Mouse (Mus musculus) adrenal gland, adult 10 weeks (tissue): ENCODE data around the gene Cnep1r1. TPM values are rescaled to one million over a fixed set of nuclear protein-coding genes. Genes with fewer than 3 reads are reported as not detected.

Experiments
- polyA plus RNA-seq: library from polyadenylated mRNA; stranded (reverse); fragments of 350-450 nt; fragmentation: Illumina TruSeq; extraction: RNeasy Lipid Tissue Mini Kit (QIAGEN cat#74804); gene quantifications from one replicate; pipeline ENCODE4 v1.2.3, GENCODE M21; 2014; ENCODE audit warnings: low read depth, low replicate concordance

The Cnep1r1 gene
- polyA plus RNA-seq: 151 TPM

GRCm38 (mm10) chr8:88118456-88119036, at the start of gene Cnep1r1:
Gene Cnep1r1, plus strand, starts transcription at chr8:88118769.

DNA sequence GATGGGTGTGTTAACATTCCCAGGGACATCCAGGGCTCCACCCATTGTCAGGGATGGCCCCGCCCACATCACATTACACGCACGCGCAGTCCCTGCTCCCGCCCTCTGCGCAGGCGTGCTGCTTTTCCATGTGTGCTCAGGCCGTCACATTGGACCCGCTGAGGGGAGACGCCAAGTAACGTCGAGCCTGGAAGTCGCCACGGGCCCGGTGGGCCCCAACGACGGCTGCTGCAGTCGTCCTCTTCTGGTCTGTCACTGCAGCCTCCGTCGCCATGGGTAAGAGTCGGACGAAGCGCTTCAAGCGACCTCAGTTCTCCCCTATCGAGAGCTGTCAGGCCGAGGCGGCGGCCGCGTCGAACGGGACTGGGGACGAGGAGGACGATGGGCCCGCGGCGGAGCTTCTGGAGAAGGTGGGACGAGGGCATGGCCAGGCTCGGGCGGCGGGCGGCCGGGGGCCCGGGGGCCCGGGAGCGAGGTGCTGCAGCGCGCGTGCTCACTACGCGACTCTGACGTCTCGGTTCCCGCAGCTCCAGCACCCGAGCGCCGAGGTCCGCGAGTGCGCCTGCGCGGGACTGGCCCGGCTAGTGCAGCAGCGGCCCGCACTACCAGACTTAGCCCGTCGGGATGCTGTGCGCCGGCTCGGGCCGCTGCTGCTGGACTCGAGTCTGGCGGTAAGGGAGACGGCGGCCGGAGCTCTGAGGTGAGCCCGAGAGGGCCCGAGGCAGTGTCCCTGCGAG, 19.3 kb downstream of the Cnep1r1 start, which contains the start of gene Heatr3:
TSS of gene Heatr3 (plus strand) at position 108 of the 737 bp plus-strand sequence.

Other genes with a start within 250 kb of the Cnep1r1 start
- gene Zfp423, start 159.2 kb upstream of the Cnep1r1 start, polyA plus RNA-seq: 2.7 TPM
- 50.7 TPM for gene Heatr3, start 19.1 kb downstream of the Cnep1r1 start, polyA plus RNA-seq
- gene Tent4b, start 80.4 kb downstream of the Cnep1r1 start, polyA plus RNA-seq: 73.8 TPM
- gene Adcy7, start 153.6 kb downstream of the Cnep1r1 start, polyA plus RNA-seq: 6.0 TPM
- gene Brd7, start 243.4 kb downstream of the Cnep1r1 start, polyA plus RNA-seq: 84.7 TPM